Mouse (Mus musculus): ENCODE data around the gene Ankle1. TPM values are rescaled to one million over a fixed set of nuclear protein-coding genes. Genes with fewer than 3 reads are reported as not detected.
A peak's percentile ranks its signal among the peaks of the same experiment; 100 is the strongest.

The Ankle1 gene
- polyA plus RNA-seq, 1 experiment from 2014 or later = 32.9 TPM

GRCm38 (mm10) chr8:71381421-71381970 is 24.3 kb upstream of the Ankle1 start, which contains the start of gene Nr2f6:
Nr2f6 (minus strand) TSS chr8:71381960.
- Histone ChIP-seq H3K9me3 (replicated peaks; ENCODE audit: control insufficient read depth, low read length) (no peaks in the 10 kb centered on the region), H3K27me3 (ENCODE audit: control insufficient read depth, insufficient read depth, low read length) (no peaks in the 10 kb centered on the region), H3K27ac (ENCODE audit: low read length) (peak within 1 kb of the TSS; percentile 89), H3K4me1 (ENCODE audit: control insufficient read depth, insufficient read depth, low read length) (peaks cover 22% of the 10 kb centered on the region), H3K9ac (ENCODE audit: low read length) (peak within 1 kb of the TSS; percentile 93), H3K36me3 (ENCODE audit: control insufficient read depth, insufficient read depth) (0 out of 2 replicates have a peak, but pooled peaks cover 5% of the 10 kb centered on the region), H3K4me3 (ENCODE audit: low read length) (peak within 1 kb of the TSS; percentile 86), H3K4me2 (ENCODE audit: low read depth, low read length) (peak within 1 kb of the TSS; percentile 91)
- ATAC-seq (replicated peaks; ENCODE audit: extremely low read depth, insufficient read depth, low FRiP score) = peak; percentile 31
- WGBS = 1% methylated on average over 72 of the region's 89 CpGs

DNA sequence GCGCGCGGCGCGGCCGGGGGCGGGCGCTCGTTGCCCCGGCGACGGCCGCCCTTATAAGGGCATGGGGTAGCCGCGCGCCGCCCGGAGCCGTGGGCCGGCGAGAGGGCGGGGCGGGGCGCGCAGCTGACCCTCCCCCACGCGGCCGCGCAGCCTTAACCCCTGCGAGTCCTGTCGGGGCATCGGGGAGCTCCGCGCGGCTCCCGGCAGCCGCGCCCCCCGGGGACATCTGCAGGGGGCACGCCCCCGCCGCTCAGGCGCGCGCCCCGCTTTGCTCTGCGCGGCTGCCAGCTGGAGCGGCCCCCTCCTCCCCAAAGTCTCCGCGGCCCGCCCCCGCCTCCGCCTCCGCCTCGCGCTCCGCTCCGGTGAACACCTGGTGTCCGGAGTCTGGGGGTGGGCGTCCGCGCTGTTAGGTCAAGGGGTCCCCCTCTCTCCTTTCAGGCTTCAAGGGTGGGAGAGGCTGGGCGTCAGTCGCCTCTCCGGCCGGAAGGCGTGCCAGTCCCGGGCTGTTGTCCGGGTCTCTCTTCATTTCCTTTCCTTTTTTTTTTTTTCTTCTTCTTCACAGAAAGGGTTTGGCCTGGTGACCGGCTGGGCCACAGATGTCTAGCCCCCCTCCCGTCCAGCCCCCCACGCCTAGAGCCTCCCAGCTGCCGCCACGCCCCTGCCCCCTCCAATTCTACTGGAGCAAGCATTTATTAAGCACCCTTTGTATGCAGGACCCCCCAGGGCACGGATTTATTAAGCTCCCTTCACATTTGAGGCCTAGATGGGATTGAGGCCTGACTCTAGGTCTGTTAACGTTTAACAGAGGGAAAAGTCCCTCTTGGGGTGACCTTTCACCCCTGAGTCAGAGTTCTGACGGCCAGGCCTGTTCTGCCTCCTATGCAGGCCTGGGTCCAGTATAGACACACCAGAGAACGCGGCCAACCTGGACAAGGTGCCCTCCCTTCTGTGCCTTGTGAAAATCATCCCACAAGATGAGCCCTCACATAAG is 23.5 kb upstream of the Ankle1 start:
- Histone ChIP-seq H3K27ac (ENCODE audit: low read length) (peak overlapping the region; percentile 87), H3K9ac (ENCODE audit: low read length) (peak overlapping the region; percentile 93), H3K4me2 (ENCODE audit: low read depth, low read length) (peak overlapping the region; percentile 91), H3K36me3 (ENCODE audit: control insufficient read depth, insufficient read depth) (0 out of 2 replicates have a peak, but pooled peaks cover 5% of the 10 kb centered on the region), H3K9me3 (replicated peaks; ENCODE audit: control insufficient read depth, low read length) (no peaks in the 10 kb centered on the region), H3K4me3 (ENCODE audit: low read length) (peak overlapping the region; percentile 86), H3K27me3 (ENCODE audit: control insufficient read depth, insufficient read depth, low read length) (no peaks in the 10 kb centered on the region), H3K4me1 (ENCODE audit: control insufficient read depth, insufficient read depth, low read length) (peaks cover 17% of the 10 kb centered on the region)
- ATAC-seq (replicated peaks; ENCODE audit: extremely low read depth, insufficient read depth, low FRiP score) = peak; percentile 91
- 4% methylated on average over 67 of the region's 80 CpGs for WGBS

GRCm38 (mm10) chr8:71383396-71383795 is 22.4 kb upstream of the Ankle1 start:
- Histone ChIP-seq H3K4me1 (ENCODE audit: control insufficient read depth, insufficient read depth, low read length) (peaks cover 17% of the 10 kb centered on the region), H3K4me3 (ENCODE audit: low read length) (no peak overlapping the region), H3K9me3 (replicated peaks; ENCODE audit: control insufficient read depth, low read length) (no peaks in the 10 kb centered on the region), H3K27ac (ENCODE audit: low read length) (no peak overlapping the region), H3K9ac (ENCODE audit: low read length) (0 out of 2 replicates have a peak overlapping the region, but pooled peaks have one; percentile 27), H3K36me3 (ENCODE audit: control insufficient read depth, insufficient read depth) (no peaks in the 10 kb centered on the region), H3K4me2 (ENCODE audit: low read depth, low read length) (no peak overlapping the region), H3K27me3 (ENCODE audit: control insufficient read depth, insufficient read depth, low read length) (no peaks in the 10 kb centered on the region)
- WGBS = 53% methylated on average over 12 of the region's 12 CpGs
- no peak for ATAC-seq (replicated peaks; ENCODE audit: extremely low read depth, insufficient read depth, low FRiP score)

DNA sequence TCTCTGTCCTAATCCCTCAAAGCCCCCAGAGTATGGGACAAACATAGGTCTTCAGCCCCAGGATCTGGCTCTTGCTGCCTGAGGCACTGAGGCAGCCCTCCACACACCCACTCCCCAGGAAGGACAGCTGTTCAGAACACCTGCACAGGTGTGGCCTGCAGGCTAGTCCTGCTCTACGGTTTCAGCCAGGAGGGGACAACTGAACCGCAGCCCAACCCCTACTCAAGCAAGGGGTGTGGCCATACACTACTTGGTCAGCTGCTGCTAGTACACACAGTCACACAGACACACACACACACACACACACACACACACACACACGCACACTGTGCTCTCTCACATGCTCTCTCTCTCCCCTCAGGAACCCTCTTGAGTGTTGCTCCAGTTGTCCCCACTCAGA is 21.9 kb upstream of the Ankle1 start:
- Histone ChIP-seq H3K27ac (ENCODE audit: low read length) (no peak overlapping the region), H3K27me3 (ENCODE audit: control insufficient read depth, insufficient read depth, low read length) (no peaks in the 10 kb centered on the region), H3K4me3 (ENCODE audit: low read length) (no peak overlapping the region), H3K4me2 (ENCODE audit: low read depth, low read length) (no peak overlapping the region), H3K9ac (ENCODE audit: low read length) (no peak overlapping the region), H3K36me3 (ENCODE audit: control insufficient read depth, insufficient read depth) (no peaks in the 10 kb centered on the region), H3K4me1 (ENCODE audit: control insufficient read depth, insufficient read depth, low read length) (peaks cover 16% of the 10 kb centered on the region), H3K9me3 (replicated peaks; ENCODE audit: control insufficient read depth, low read length) (no peaks in the 10 kb centered on the region)
- 69% methylated on average over 3 of the region's 3 CpGs for WGBS
- ATAC-seq (replicated peaks; ENCODE audit: extremely low read depth, insufficient read depth, low FRiP score) = no peak

GRCm38 (mm10) chr8:71385212-71385835 is 20.5 kb upstream of the Ankle1 start:
- Histone ChIP-seq H3K4me2 (ENCODE audit: low read depth, low read length) (no peak overlapping the region), H3K4me3 (ENCODE audit: low read length) (no peak overlapping the region), H3K27me3 (ENCODE audit: control insufficient read depth, insufficient read depth, low read length) (no peaks in the 10 kb centered on the region), H3K9ac (ENCODE audit: low read length) (no peak overlapping the region), H3K9me3 (replicated peaks; ENCODE audit: control insufficient read depth, low read length) (no peaks in the 10 kb centered on the region), H3K36me3 (ENCODE audit: control insufficient read depth, insufficient read depth) (no peaks in the 10 kb centered on the region), H3K4me1 (ENCODE audit: control insufficient read depth, insufficient read depth, low read length) (0 out of 2 replicates have a peak, but pooled peaks cover 5% of the 10 kb centered on the region), H3K27ac (ENCODE audit: low read length) (no peak overlapping the region)
- 69% methylated on average over 12 of the region's 12 CpGs for WGBS
- ATAC-seq (replicated peaks; ENCODE audit: extremely low read depth, insufficient read depth, low FRiP score) = no peak

GRCm38 (mm10) chr8:71388267-71388666 is 17.5 kb upstream of the Ankle1 start:
- WGBS = 43% methylated on average over 1 of the region's 1 CpGs
- Histone ChIP-seq H3K27ac (ENCODE audit: low read length) (no peak overlapping the region), H3K27me3 (ENCODE audit: control insufficient read depth, insufficient read depth, low read length) (no peaks in the 10 kb centered on the region), H3K4me1 (ENCODE audit: control insufficient read depth, insufficient read depth, low read length) (0 out of 2 replicates have a peak, but pooled peaks cover 1% of the 10 kb centered on the region), H3K4me2 (ENCODE audit: low read depth, low read length) (no peak overlapping the region), H3K4me3 (ENCODE audit: low read length) (no peak overlapping the region), H3K9ac (ENCODE audit: low read length) (no peak overlapping the region), H3K9me3 (replicated peaks; ENCODE audit: control insufficient read depth, low read length) (no peaks in the 10 kb centered on the region), H3K36me3 (ENCODE audit: control insufficient read depth, insufficient read depth) (no peaks in the 10 kb centered on the region)
- ATAC-seq (replicated peaks; ENCODE audit: extremely low read depth, insufficient read depth, low FRiP score) = no peak

GRCm38 (mm10) chr8:71391696-71392095 is 14.1 kb upstream of the Ankle1 start:
- peaks cover 2% of the 10 kb centered on the region; the same call in 1 of the 2 replicates for H3K4me1 ChIP-seq (ENCODE audit: control insufficient read depth, insufficient read depth, low read length)
- H3K9me3 ChIP-seq (replicated peaks; ENCODE audit: control insufficient read depth, low read length) = no peaks in the 10 kb centered on the region
- WGBS = 77% methylated on average over 2 of the region's 2 CpGs
- H3K4me3 ChIP-seq (ENCODE audit: low read length) = no peak overlapping the region
- H3K36me3 ChIP-seq (ENCODE audit: control insufficient read depth, insufficient read depth) = no peaks in the 10 kb centered on the region
- no peak overlapping the region for H3K4me2 ChIP-seq (ENCODE audit: low read depth, low read length)
- no peak overlapping the region for H3K9ac ChIP-seq (ENCODE audit: low read length)
- H3K27me3 ChIP-seq (ENCODE audit: control insufficient read depth, insufficient read depth, low read length) = no peaks in the 10 kb centered on the region
- no peak overlapping the region for H3K27ac ChIP-seq (ENCODE audit: low read length)
- ATAC-seq (replicated peaks; ENCODE audit: extremely low read depth, insufficient read depth, low FRiP score) = no peak

GRCm38 (mm10) chr8:71392391-71392790 is 13.4 kb upstream of the Ankle1 start:
- H3K27me3 ChIP-seq (ENCODE audit: control insufficient read depth, insufficient read depth, low read length) = no peaks in the 10 kb centered on the region
- no peak overlapping the region for H3K27ac ChIP-seq (ENCODE audit: low read length)
- H3K4me3 ChIP-seq (ENCODE audit: low read length) = no peak overlapping the region
- WGBS = 67% methylated on average over 5 of the region's 5 CpGs
- no peak overlapping the region for H3K4me2 ChIP-seq (ENCODE audit: low read depth, low read length)
- ATAC-seq (replicated peaks; ENCODE audit: extremely low read depth, insufficient read depth, low FRiP score) = no peak
- H3K4me1 ChIP-seq (ENCODE audit: control insufficient read depth, insufficient read depth, low read length) = peaks cover 4% of the 10 kb centered on the region
- H3K36me3 ChIP-seq (ENCODE audit: control insufficient read depth, insufficient read depth) = no peaks in the 10 kb centered on the region
- no peak overlapping the region for H3K9ac ChIP-seq (ENCODE audit: low read length)
- H3K9me3 ChIP-seq (replicated peaks; ENCODE audit: control insufficient read depth, low read length) = no peaks in the 10 kb centered on the region

Data from heart, embryonic 16.5 days (tissue).